Mouse (Mus musculus): ENCODE measurements at regions not wholly inside any gene's neighbourhood (a gene's known extent, or its start where the extent isn't known, plus 50 kb on each side); places are given as distances from the start of the nearest gene placed in this dataset.

DNA sequence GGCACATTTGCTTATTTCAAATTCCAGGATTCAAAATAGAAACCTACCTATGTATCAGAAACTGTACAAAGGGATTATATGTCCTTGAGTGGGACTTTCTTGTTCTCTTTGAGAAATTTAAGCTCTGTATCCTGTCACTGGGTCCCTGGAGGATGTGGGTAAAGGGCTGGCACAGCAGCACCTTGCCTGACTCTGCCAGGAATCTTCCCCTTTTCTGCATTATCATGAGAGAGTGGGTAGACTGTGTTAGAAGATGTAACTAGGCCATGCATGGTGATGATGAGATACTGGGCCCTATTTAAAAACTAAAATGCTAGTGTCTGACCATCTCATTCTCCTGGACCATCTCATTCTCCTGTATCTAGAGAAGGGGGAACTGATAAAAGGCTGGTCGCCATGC, 178.4 kb upstream of the Tab2 start:
- no peak for TF ChIP-seq CTCF (IDR thresholded peaks at IDR 0.05; ENCODE audit: extremely low read depth, insufficient read length, insufficient replicate concordance, low read depth, low read length)
- TF ChIP-seq POLR2A (IDR thresholded peaks at IDR 0.05; ENCODE audit: low read depth, low read length): no peak
